Mouse (Mus musculus): ENCODE data around the gene Cxcr6.

GRCm38 (mm10) chr9:123851062-123851712 is 44.9 kb downstream of the Cxcr6 start:
- peak; percentile 43; the same call in 1 of the 2 replicates for TF ChIP-seq CHD2 (IDR thresholded peaks at IDR 0.05; ENCODE audit: low read depth, low read length)
- TF ChIP-seq HCFC1 (IDR thresholded peaks at IDR 0.05; ENCODE audit: borderline replicate concordance, insufficient read depth, low read length): no peak
- no peak for TF ChIP-seq ZC3H11A (IDR thresholded peaks at IDR 0.05; ENCODE audit: borderline replicate concordance, low read depth, low read length)
- TF ChIP-seq MAFK (IDR thresholded peaks at IDR 0.05; ENCODE audit: insufficient read depth, low read depth, low read length): no peak

Measured in ES-E14 (cell line).